Mouse (Mus musculus) layer of hippocampus, postnatal 25 days (tissue): ENCODE data around the gene Habp2. TPM values are rescaled to one million over a fixed set of nuclear protein-coding genes. Genes with fewer than 3 reads are reported as not detected.
"Not testable (repeated sequence)": the region's sequence is repeated elsewhere in the genome, so short reads cannot be mapped to it uniquely, and the experiment has no call there.

Experiments used
- DNase-seq, 2 experiments: peaks; one replicate each; pipeline ENCODE4 v3.0.0; 2022; ENCODE audit warnings: mixed read lengths in 2 of 2, low spot score in 1 of 2; ENCODE audit errors: extremely low spot score in 1 of 2
- total RNA-seq, 2 experiments: library from RNA; stranded (reverse); gene quantifications; 2 replicates each; pipeline ENCODE4 v1.2.3; 2021

The Habp2 gene
- total RNA-seq, 2 experiments from 2014 or later: not detected

GRCm38 (mm10) chr19:56356480-56357373 lies 69.8 kb downstream of the Habp2 start:
- peak; percentile 51 to 93 for DNase-seq

GRCm38 (mm10) chr19:56357374-56357708 lies 70.4 kb downstream of the Habp2 start:
- DNase-seq: not testable (repeated sequence)

- no peak for DNase-seq
Observed at GRCm38 (mm10) chr19:56358890-56359289, 72.0 kb downstream of the Habp2 start.

GRCm38 (mm10) chr19:56363721-56364460 lies 77.0 kb downstream of the Habp2 start:
- no peak for DNase-seq

DNA sequence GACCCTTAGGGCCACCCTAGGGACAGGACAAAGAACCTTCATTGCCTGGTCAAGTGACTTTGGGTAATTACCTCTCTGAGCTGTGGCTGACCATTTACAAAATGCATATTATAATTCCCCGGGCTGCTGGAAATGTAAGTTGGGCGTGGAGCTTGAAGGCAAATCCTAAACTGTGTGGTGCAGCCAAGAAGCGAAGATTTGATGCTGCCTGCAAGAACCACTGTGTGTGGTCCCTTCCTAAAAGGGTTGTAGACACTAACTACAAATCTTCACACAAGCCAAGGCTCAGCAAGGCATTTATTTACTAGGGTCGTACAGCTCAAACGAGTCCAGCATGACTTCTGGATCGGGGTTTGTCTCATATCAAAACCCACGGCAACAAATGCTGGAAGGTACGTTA lies 77.6 kb downstream of the Habp2 start:
- no peak for DNase-seq

- no peak for DNase-seq
Observed at GRCm38 (mm10) chr19:56366168-56366567, 79.2 kb downstream of the Habp2 start.

DNA sequence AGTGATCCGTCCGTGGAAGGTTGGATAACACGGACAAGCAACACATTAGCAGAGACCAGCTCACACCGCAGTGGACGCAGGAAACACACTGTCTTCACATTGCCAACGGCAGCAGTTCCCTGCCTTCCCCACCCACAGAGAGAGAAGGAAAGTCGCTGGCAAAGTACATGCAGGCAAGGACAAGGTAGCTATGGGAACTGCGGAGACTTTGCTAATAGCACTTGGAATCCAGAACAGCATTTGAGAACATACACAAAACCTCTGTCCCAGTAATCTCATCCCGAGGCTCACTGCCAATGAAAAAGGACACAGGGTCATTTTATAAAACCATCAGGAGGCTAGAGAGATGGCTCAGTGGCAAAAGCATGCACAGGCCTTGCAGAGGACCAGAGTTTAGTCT lies 79.7 kb downstream of the Habp2 start:
- no peak for DNase-seq

GRCm38 (mm10) chr19:56367778-56368177 lies 80.8 kb downstream of the Habp2 start:
- no peak for DNase-seq

- no peak for DNase-seq
Observed at GRCm38 (mm10) chr19:56368912-56369311, 82.0 kb downstream of the Habp2 start.

Other genes with a start within 250 kb of the Habp2 start
- under 1 TPM; 0.07 to 0.09 TPM for gene Nrap, start 102.9 kb downstream of the Habp2 start, total RNA-seq
- 1 to 10 TPM; 2.0 to 2.5 TPM for gene Casp7, start 110.0 kb downstream of the Habp2 start, total RNA-seq
- under 1 TPM; 0.32 to 0.47 TPM for gene Plekhs1, start 174.5 kb downstream of the Habp2 start, total RNA-seq